Mouse (Mus musculus): Measurements from ENCODE around the gene Golga4. TPM values are rescaled to one million over a fixed set of nuclear protein-coding genes. Genes with fewer than 3 reads are reported as not detected.

Golga4 gene
- polyA plus RNA-seq, 1 experiment from 2014 or later = 56.5 TPM

DNA sequence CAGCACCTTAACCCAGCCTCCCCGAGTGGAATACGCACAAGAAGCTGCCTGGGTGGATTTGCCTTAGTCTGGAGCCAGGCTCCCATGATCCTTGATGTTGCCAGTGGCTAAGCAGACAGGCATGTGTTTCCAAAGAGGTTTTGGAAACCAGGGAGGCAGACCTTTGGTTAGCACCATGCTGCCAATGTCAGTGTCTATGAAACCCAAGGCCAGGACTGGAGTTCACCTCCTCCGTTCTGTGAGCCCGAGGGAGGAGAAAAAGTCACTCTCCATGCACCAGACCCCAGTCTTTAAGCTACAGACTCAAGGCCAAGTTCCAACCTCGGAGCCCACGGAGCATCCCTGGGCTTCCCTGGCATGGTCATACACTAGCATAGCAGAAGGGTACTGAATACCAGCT is 115.6 kb downstream of the Golga4 start:
- Histone ChIP-seq H3K27ac (no peak overlapping the region), H3K9me3 (no peaks in the 10 kb centered on the region), H3K9ac (replicated peaks) (no peak overlapping the region), H3K4me3 (replicated peaks) (no peak overlapping the region), H3K4me2 (replicated peaks) (no peak overlapping the region), H3K4me1 (replicated peaks) (peaks cover 14% of the 10 kb centered on the region), H3K36me3 (no peaks in the 10 kb centered on the region), H3K27me3 (no peaks in the 10 kb centered on the region)
- ATAC-seq = no peak
- 95% methylated on average over 6 of the region's 6 CpGs for WGBS

DNA sequence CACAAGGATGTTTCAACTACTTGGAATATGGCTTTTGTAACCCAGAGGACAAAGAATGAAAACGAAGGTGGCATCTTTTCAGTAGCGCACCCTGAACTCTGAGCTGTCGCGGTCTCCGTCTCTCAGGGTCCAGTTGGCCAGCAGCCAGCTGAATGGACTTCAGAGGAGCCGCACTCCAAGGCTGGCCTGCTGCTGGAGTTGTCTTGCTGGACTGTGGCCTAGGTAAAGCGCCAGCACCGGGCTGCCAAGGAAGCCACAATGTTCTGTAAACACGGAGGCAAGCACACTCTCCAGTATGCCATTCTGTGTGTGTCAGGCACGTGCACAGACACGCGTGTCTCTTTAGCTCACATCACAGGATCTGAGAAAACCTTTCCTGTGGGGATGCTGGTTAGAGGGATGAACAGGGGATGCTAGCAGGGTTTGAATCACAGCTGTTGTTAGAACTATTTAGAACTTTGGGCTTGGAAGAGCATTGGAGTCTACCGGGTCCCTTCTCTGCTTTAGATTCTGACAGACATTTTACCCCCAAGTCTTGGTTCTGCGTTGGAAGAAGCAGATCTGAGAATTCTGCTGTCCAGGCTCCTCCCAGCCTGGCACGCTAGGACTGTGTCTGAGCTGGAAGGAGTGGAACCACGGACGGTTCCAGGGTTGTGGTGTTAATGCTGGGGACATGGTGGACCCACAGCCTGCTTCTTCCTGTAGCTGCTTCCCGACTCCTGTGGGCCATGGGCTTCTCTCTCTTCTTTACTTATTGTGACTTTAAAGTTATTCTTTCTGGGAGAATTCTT is 116.5 kb downstream of the Golga4 start:
- no peak overlapping the region for H3K4me2 ChIP-seq (replicated peaks)
- peaks cover 14% of the 10 kb centered on the region for H3K4me1 ChIP-seq (replicated peaks)
- no peaks in the 10 kb centered on the region for H3K9me3 ChIP-seq
- no peak for ATAC-seq
- no peak overlapping the region for H3K27ac ChIP-seq
- 88% methylated on average over 18 of the region's 18 CpGs for WGBS
- no peaks in the 10 kb centered on the region for H3K36me3 ChIP-seq
- H3K4me3 ChIP-seq (replicated peaks) = no peak overlapping the region
- no peaks in the 10 kb centered on the region for H3K27me3 ChIP-seq
- H3K9ac ChIP-seq (replicated peaks) = no peak overlapping the region

DNA sequence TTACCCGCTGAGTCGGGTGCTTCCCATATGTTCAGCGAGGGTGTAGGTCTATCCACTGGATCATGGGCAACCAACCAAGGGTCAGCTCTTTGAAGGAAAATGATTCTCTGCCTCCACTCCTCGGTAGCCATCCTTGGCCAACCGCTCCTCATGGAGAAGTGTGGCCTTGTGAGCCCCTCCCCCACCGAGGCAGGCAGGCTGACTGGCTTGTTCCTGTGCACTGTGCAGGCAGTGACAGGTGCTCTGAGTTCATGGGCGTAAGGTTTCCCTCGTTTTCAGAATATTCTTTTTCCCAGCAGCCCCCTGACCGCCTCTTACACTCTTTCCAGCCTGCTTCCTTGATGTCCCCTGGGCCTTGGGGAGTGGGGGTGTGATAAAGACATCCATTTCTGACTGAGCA is 117.4 kb downstream of the Golga4 start:
- H3K4me1 ChIP-seq (replicated peaks) = peaks cover 14% of the 10 kb centered on the region
- H3K9ac ChIP-seq (replicated peaks) = no peak overlapping the region
- H3K27ac ChIP-seq = no peak overlapping the region
- 71% methylated on average over 9 of the region's 9 CpGs for WGBS
- ATAC-seq = no peak
- no peak overlapping the region for H3K4me2 ChIP-seq (replicated peaks)
- no peaks in the 10 kb centered on the region for H3K9me3 ChIP-seq
- H3K27me3 ChIP-seq = no peaks in the 10 kb centered on the region
- no peak overlapping the region for H3K4me3 ChIP-seq (replicated peaks)
- no peaks in the 10 kb centered on the region for H3K36me3 ChIP-seq

DNA sequence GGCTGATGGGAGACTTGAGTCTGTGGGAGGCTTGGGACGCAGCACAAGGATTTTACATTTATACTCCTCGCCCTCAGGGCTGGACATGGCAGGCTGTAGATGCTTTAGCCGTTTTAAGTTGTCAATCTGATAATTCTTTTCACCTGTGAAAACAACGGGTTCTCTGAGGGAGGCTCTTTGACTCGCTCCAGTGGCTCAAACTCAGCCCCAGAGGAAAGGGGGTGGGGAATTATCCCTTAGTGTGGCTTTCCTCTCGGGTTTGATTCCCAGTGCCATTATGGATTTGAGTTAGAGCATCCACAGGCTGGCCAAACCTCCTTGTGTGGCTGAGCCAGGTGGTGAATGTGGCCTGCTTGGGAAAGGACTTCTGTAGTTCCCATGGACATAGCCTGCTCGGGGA is 118.1 kb downstream of the Golga4 start:
- H3K27ac ChIP-seq = no peak overlapping the region
- WGBS = 35% methylated on average over 7 of the region's 7 CpGs
- no peak overlapping the region for H3K4me3 ChIP-seq (replicated peaks)
- H3K36me3 ChIP-seq = no peaks in the 10 kb centered on the region
- H3K4me2 ChIP-seq (replicated peaks) = no peak overlapping the region
- H3K9ac ChIP-seq (replicated peaks) = no peak overlapping the region
- peaks cover 14% of the 10 kb centered on the region for H3K4me1 ChIP-seq (replicated peaks)
- no peak for ATAC-seq
- H3K27me3 ChIP-seq = no peaks in the 10 kb centered on the region
- H3K9me3 ChIP-seq = no peaks in the 10 kb centered on the region

DNA sequence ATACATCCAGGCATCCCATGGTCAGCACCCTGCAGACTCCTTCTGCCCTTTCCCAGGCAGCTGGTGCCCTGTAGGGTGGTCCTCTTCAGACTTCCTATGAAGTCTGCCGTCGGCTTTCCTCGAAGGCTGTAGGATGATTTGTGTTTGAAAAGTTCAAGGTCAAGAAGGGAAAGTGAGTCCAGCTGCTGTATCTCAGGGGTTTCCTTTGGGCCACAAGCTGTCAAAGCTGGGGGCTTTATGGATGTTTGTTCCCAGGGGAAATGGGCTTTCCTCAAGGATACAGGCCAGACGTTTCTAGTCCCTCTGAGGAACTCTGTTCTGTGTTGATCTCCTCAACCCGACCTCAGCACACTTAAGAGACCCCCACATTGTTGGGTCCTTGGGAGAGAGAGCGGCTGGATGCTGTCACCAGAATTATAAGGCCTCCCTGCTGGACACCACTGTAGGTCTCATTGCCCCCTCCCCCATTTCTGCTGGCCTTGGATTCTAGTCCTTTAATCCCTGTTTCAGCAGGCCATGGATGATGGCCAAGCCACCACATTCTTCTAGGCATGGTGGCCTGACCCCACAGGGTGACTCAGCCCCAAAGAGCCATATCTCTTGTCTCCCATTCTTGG is 123.8 kb downstream of the Golga4 start:
- Histone ChIP-seq H3K9ac (replicated peaks) (no peak overlapping the region), H3K4me2 (replicated peaks) (no peak overlapping the region), H3K27me3 (no peaks in the 10 kb centered on the region), H3K4me3 (replicated peaks) (no peak overlapping the region), H3K27ac (no peak overlapping the region), H3K9me3 (no peaks in the 10 kb centered on the region), H3K36me3 (no peaks in the 10 kb centered on the region), H3K4me1 (replicated peaks) (no peaks in the 10 kb centered on the region)
- ATAC-seq = no peak
- 69% methylated on average over 6 of the region's 6 CpGs for WGBS

Other genes with a start within 250 kb of the Golga4 start
- 0.68 and 2.6 TPM in 2 replicates for gene Eomes, start 28.1 kb upstream of the Golga4 start, polyA plus RNA-seq (2015; fragmentation: Nextera tagmentation; extraction: Ambion mirVana)
- 0.98 and 1.4 TPM in 2 replicates for gene Itga9, start 100.4 kb downstream of the Golga4 start, polyA plus RNA-seq (2015; fragmentation: Nextera tagmentation; extraction: Ambion mirVana)

Measured in midbrain, embryonic 13.5 days (tissue).